Mouse (Mus musculus): Measurements from ENCODE around the gene Lrrc43.

- TF ChIP-seq POLR2A (IDR thresholded peaks at IDR 0.05; ENCODE audit: borderline replicate concordance, extremely low read depth, insufficient read depth, insufficient read length, poor library complexity, severe bottlenecking) (no peak), CTCF (IDR thresholded peaks at IDR 0.05; ENCODE audit: borderline replicate concordance, extremely low read depth, insufficient read depth, insufficient read length) (no peak)
Observed at GRCm38 (mm10) chr5:123520666-123521065, 31.6 kb downstream of the Lrrc43 start.

Data from brain, embryonic 14.5 days (tissue).